Mouse (Mus musculus) heart, embryonic 15.5 days (tissue): Measurements from ENCODE around the gene Sun1. TPM values are rescaled to one million over a fixed set of nuclear protein-coding genes. Genes with fewer than 3 reads are reported as not detected.

Source experiments
- ATAC-seq: fragments of 200-750 bp; cut with Nextera tagmentation; replicated peaks from 2 replicates; pipeline ENCODE4 v1.8.0; 2017; ENCODE audit warnings: low read depth, moderate TSS enrichment; ENCODE audit not compliant: insufficient number of reproducible peaks, insufficient read depth, low FRiP score
- H3K27ac ChIP-seq: fragments of 300-500 bp; sonication (generic); 2 replicates; pipeline ENCODE4 v1.5.1; 2015; ENCODE audit warnings: mild to moderate bottlenecking, inconsistent platforms
- H3K27me3 ChIP-seq: fragments of 300-500 bp; sonication (generic); 2 replicates; pipeline ENCODE4 v1.6.1; 2015; ENCODE audit warnings: inconsistent platforms
- H3K36me3 ChIP-seq: fragments of 300-500 bp; sonication (generic); 2 replicates; pipeline ENCODE4 v1.6.1; 2015; ENCODE audit warnings: mild to moderate bottlenecking, inconsistent platforms
- H3K4me1 ChIP-seq: fragments of 300-500 bp; sonication (generic); replicated peaks from 2 replicates; pipeline ENCODE4 v1.6.1; 2015; ENCODE audit warnings: inconsistent platforms
- H3K4me2 ChIP-seq: fragments of 300-500 bp; sonication (generic); 2 replicates; pipeline ENCODE4 v1.6.1; 2015; ENCODE audit warnings: inconsistent platforms, mild to moderate bottlenecking, moderate library complexity
- H3K4me3 ChIP-seq: fragments of 300-500 bp; sonication (generic); 2 replicates; pipeline ENCODE4 v1.5.1; 2015; ENCODE audit warnings: mild to moderate bottlenecking, inconsistent platforms
- H3K9ac ChIP-seq: fragments of 300-500 bp; sonication (generic); 2 replicates; pipeline ENCODE4 v1.6.1; 2015; ENCODE audit warnings: mild to moderate bottlenecking, inconsistent platforms
- H3K9me3 ChIP-seq: fragments of 300-500 bp; sonication (generic); replicated peaks from 2 replicates; pipeline ENCODE4 v1.6.1; 2016; ENCODE audit warnings: inconsistent platforms
- WGBS: fragments of 180-500 bp; shearing (Covaris S2); methylation state at CpG from one replicate; pipeline ENCODE4 v1.1.7; 2015; ENCODE audit warnings: mixed read lengths; 5-methylcytosine and 5-hydroxymethylcytosine counted together
- polyA plus RNA-seq: library from polyadenylated mRNA; unstranded; fragments of >200 nt; fragmentation: Nextera tagmentation; extraction: Ambion mirVana; gene quantifications from 2 replicates; pipeline ENCODE4 v1.2.1, GENCODE M21; 2015

Gene Sun1
- polyA plus RNA-seq, 1 experiment from 2014 or later = 32.4 TPM

DNA sequence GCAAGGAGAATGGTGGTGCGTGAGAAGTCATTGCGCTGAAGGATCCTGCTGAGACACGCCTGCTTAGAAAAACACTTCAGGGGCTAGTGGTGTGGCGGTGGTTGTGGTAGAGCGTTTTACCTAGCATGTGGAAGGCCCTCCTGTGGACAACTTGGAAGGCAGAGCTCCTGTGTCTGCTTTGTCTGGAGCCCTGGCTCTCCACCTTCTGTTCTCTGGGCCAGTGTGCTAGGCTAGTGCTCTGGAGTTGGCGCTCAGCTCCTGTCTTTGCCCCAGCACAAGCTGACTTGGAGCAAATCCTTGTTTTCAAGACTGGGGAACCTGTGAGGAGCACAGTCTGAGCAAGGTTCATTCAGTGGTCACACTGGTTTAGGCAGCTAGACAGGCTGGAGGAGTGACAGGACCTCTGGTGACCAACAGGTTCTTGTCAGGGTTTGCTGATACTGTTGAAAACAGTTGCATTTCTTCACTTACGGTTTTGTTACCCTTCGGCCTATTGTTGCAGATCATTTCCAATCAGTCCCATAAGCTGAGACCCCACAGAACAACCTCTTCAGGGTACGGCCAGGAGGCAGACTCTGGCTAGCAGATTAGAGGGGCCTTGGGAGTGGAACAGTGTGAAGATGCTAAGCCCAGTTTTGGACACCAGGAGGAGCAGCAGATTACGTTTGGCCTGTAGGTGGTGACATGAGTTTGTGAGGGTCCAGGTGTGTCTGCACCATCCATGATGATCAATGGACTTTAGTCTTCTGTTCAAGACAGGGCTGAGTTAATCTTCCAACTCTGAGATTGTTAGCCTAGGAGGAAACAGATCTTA lies 8.6 kb downstream of the Sun1 start:
- H3K4me3 ChIP-seq = no peak overlapping the region
- H3K9me3 ChIP-seq = no peaks in the 10 kb centered on the region
- 87% methylated on average over 10 of the region's 10 CpGs for WGBS
- no peak overlapping the region for H3K9ac ChIP-seq
- H3K4me1 ChIP-seq = peaks cover 5% of the 10 kb centered on the region
- H3K4me2 ChIP-seq = no peak overlapping the region
- H3K27ac ChIP-seq = no peak overlapping the region
- no peak for ATAC-seq
- H3K36me3 ChIP-seq = 0 out of 2 replicates have a peak, but pooled peaks cover 2% of the 10 kb centered on the region
- H3K27me3 ChIP-seq = no peaks in the 10 kb centered on the region

DNA sequence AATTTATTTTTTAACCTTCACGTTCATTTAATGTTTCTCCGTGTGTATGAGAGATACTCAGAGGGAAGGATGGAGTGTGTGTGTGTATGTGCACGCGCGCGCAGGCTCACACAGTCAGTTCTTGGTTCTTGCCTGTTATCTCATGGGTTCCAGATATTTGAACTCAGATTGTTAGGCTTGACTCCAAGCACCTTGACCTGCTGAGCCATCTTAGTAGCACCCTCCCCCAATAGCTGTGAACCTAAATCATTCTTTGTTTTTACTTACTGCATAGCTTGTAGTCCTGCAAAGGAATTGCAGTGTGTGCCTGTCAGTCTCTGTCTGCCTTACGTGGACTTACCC lies 9.2 kb downstream of the Sun1 start:
- 91% methylated on average over 7 of the region's 7 CpGs for WGBS
- no peak overlapping the region for H3K4me2 ChIP-seq
- no peak overlapping the region for H3K4me3 ChIP-seq
- no peak for ATAC-seq
- H3K4me1 ChIP-seq = peaks cover 5% of the 10 kb centered on the region
- no peak overlapping the region for H3K27ac ChIP-seq
- H3K9me3 ChIP-seq = no peaks in the 10 kb centered on the region
- H3K27me3 ChIP-seq = no peaks in the 10 kb centered on the region
- 0 out of 2 replicates have a peak, but pooled peaks cover 2% of the 10 kb centered on the region for H3K36me3 ChIP-seq
- H3K9ac ChIP-seq = no peak overlapping the region

DNA sequence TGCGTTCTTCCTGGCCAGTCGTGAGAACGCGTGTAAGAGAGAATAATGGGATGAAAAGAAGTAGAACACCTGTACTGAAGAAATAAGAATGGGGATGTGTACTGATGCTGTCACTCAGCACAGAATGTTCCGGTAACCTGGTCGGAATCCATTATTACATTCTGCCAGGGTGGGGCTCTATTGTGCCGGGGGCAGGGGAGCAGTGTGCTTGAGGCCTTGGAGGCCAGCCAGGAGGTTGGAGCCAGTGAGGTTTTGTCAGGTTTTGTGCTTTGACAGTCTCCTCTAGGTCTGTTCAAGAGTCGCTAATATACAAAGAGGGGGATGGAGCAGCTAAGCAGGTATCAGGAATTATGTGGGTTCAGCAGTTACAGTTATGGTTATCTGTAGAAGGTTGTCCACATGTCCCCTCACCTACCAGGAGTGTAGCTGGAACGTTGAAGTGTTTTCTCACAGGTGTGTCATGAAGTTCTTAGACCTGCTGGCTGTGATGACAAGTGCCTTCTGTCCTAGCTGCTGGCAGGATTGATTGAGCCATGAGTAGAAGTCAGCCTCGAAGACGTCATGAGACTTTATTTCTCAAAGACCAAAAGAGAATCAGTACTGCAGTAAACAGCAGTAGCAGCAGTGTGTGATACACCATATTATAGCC lies 11.4 kb downstream of the Sun1 start:
- peaks cover 4% of the 10 kb centered on the region; the same call in 1 of the 2 replicates for H3K36me3 ChIP-seq
- no peaks in the 10 kb centered on the region for H3K9me3 ChIP-seq
- no peak overlapping the region for H3K4me2 ChIP-seq
- H3K27ac ChIP-seq = no peak overlapping the region
- WGBS = 80% methylated on average over 11 of the region's 11 CpGs
- no peak overlapping the region for H3K9ac ChIP-seq
- no peak for ATAC-seq
- no peaks in the 10 kb centered on the region for H3K27me3 ChIP-seq
- H3K4me3 ChIP-seq = no peak overlapping the region
- peaks cover 10% of the 10 kb centered on the region for H3K4me1 ChIP-seq

DNA sequence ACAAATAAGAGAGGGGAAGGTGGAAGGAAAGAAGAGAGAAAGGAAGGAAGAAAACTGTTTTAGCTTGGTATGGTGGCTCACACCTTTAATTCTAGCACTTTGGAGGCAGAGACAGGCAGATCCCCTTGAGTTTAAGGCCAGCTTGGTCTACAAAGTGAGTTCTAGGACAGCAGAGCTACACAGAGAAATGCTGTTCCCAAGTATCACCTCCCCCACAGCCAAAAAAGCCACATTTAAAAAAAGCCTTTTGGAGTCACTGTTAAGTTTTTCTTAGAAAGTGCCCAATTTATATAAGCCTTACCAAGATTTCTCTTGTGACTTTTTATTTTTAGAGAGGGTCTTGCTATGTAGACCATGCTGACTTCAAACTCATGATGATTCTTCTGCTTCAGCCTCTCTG lies 13.9 kb downstream of the Sun1 start:
- no peaks in the 10 kb centered on the region for H3K9me3 ChIP-seq
- peaks cover 6% of the 10 kb centered on the region; the same call in 1 of the 2 replicates for H3K36me3 ChIP-seq
- H3K27ac ChIP-seq = no peak overlapping the region
- H3K4me3 ChIP-seq = no peak overlapping the region
- ATAC-seq = no peak
- no peak overlapping the region for H3K9ac ChIP-seq
- no peaks in the 10 kb centered on the region for H3K27me3 ChIP-seq
- no peak overlapping the region for H3K4me2 ChIP-seq
- H3K4me1 ChIP-seq = peaks cover 10% of the 10 kb centered on the region

DNA sequence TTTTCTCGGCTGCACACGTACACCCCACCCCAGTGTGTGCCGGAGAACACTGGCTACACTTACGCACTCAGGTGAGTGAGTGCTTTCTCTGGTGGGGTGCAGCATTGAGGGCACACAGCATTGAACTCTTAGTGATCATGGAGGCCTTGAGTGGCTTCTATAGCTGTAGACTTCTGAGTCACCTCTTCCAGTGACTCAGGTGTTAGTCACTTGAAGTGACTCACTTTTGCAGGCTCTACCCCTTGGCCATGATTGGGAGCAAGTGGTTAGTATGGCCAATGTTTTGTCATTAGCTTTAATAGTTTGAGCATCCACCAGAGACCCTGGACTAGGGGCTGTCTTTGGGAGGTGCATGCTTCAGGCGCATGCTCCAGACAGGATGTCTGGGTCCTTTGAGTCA lies 14.7 kb downstream of the Sun1 start:
- Histone ChIP-seq H3K4me3 (no peak overlapping the region), H3K36me3 (peaks cover 6% of the 10 kb centered on the region; the same call in 1 of the 2 replicates), H3K4me1 (peaks cover 10% of the 10 kb centered on the region), H3K9ac (no peak overlapping the region), H3K9me3 (no peaks in the 10 kb centered on the region), H3K4me2 (no peak overlapping the region), H3K27me3 (no peaks in the 10 kb centered on the region), H3K27ac (no peak overlapping the region)
- 93% methylated on average over 5 of the region's 5 CpGs for WGBS
- no peak for ATAC-seq

DNA sequence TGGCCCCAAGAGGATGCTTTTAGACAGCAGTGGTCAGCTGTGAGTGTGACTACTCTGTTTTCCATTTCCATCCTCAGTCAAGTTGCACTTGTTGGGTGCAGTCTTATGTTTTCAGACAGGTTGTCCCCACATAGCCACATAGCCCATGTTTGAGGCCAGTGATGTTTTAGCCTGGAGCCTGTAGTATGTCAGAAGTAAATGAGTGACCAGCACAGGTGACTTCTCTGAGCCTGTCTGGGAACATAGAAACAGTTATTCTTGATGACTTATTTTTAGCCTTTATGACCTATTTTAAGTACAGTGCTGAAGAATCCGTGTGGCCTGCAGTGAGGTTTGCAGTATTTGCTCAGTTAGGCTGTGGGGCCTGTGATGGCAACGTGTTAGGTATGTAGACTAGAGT lies 15.7 kb downstream of the Sun1 start:
- H3K9me3 ChIP-seq = no peaks in the 10 kb centered on the region
- H3K4me1 ChIP-seq = peaks cover 10% of the 10 kb centered on the region
- WGBS = 66% methylated on average over 2 of the region's 2 CpGs
- H3K9ac ChIP-seq = no peak overlapping the region
- H3K27ac ChIP-seq = no peak overlapping the region
- H3K27me3 ChIP-seq = no peaks in the 10 kb centered on the region
- ATAC-seq = no peak
- H3K4me2 ChIP-seq = no peak overlapping the region
- H3K36me3 ChIP-seq = peaks cover 7% of the 10 kb centered on the region; the same call in 1 of the 2 replicates
- no peak overlapping the region for H3K4me3 ChIP-seq

DNA sequence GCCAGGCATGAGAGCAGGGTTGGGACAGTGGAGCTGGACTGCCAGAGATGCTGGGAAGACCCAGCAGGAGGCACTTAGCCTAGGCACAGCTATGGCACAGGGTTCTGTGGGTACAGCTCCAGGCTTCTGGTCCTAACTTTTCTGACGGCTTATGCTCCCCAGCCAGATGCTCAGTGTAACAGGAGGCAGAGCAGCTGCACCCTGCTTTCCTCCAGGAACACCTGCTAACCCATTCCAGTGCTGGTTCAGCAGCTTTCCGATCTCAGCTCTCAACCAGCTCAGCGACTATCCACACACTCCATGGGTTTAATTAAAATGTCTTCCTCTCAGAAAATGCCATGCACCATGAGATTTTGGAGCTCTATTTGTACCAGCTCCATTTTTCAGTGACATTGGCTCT lies 16.3 kb downstream of the Sun1 start:
- H3K9me3 ChIP-seq = no peaks in the 10 kb centered on the region
- H3K4me1 ChIP-seq = peaks cover 9% of the 10 kb centered on the region
- H3K36me3 ChIP-seq = peaks cover 13% of the 10 kb centered on the region; the same call in 1 of the 2 replicates
- H3K27me3 ChIP-seq = no peaks in the 10 kb centered on the region
- H3K4me2 ChIP-seq = no peak overlapping the region
- no peak overlapping the region for H3K4me3 ChIP-seq
- WGBS = 85% methylated on average over 3 of the region's 3 CpGs
- H3K27ac ChIP-seq = no peak overlapping the region
- H3K9ac ChIP-seq = no peak overlapping the region
- ATAC-seq = no peak

DNA sequence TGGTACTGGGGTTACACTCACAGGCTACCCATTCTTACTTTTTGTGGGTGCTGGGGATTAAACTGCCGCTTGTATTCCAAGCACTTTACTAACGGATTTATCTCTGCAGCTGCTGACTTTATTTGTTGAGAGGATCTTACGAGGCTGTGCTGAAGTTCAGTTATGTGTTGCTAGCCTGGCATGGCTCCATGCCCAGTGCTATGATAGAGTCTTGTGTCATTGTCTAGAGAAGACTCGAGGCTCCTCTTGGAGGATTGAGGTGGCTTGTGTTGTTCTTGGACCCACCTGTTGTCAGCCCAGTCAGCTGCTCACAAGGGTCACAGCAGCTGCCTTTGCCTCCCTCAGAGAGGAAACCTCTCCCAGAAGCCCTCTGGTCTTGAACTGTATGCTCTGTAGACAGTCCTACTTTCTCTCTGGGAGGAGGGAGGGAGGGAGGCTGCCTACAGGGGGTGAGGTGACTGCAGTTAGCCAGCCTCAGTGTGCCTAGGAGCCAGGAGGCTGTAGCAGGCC lies 19.6 kb downstream of the Sun1 start:
- H3K36me3 ChIP-seq = peaks cover 38% of the 10 kb centered on the region
- no peak for ATAC-seq
- 67% methylated on average over 4 of the region's 4 CpGs for WGBS
- no peak overlapping the region for H3K4me3 ChIP-seq
- no peak overlapping the region for H3K27ac ChIP-seq
- H3K4me2 ChIP-seq = no peak overlapping the region
- H3K9me3 ChIP-seq = no peaks in the 10 kb centered on the region
- H3K4me1 ChIP-seq = 0 out of 2 replicates have a peak, but pooled peaks cover 5% of the 10 kb centered on the region
- no peak overlapping the region for H3K9ac ChIP-seq
- H3K27me3 ChIP-seq = no peaks in the 10 kb centered on the region

DNA sequence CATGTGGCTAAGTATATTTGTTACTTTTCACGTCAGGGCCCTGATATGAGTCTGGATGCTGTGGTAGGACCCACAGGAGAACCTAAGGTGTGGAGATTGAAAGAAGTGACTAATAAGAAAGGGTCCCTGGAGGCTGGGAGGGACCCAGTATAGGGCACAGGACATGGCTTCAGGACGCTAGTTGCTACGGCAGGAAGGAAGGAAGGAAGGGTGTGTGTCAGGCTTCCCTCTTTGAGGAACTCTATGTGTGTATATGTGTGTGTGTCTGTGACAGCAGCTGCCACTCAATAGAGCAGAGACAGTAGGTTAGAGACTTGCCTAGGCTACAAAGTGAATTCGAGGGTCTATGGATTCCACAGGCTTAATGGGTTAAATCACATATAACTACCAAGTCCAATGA lies 20.2 kb downstream of the Sun1 start:
- Histone ChIP-seq H3K9me3 (no peaks in the 10 kb centered on the region), H3K36me3 (peaks cover 43% of the 10 kb centered on the region), H3K4me2 (no peak overlapping the region), H3K27ac (no peak overlapping the region), H3K27me3 (no peaks in the 10 kb centered on the region), H3K4me1 (0 out of 2 replicates have a peak, but pooled peaks cover 5% of the 10 kb centered on the region), H3K4me3 (no peak overlapping the region), H3K9ac (no peak overlapping the region)
- 76% methylated on average over 4 of the region's 4 CpGs for WGBS
- no peak for ATAC-seq

DNA sequence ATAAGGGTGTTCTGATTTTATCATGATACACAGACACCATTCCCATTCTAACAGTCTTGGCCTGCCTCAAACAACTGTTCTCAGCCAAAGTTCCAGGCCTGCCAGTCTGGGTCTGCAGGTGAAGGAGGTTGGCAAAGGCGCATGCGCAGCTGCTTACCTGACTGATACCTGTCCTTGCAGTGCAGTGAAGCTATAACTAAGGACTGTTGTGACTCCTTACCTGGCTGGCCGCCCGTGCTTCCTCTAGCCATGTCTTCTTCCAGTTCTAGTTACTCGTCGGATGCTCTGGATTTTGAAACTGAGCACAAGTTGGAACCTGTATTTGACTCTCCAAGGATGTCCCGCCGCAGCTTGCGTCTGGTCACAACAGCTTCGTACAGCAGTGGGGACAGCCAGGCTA lies 22.9 kb downstream of the Sun1 start:
- Histone ChIP-seq H3K36me3 (peaks cover 64% of the 10 kb centered on the region), H3K9ac (no peak overlapping the region), H3K4me1 (no peaks in the 10 kb centered on the region), H3K27ac (no peak overlapping the region), H3K4me2 (no peak overlapping the region), H3K9me3 (no peaks in the 10 kb centered on the region), H3K27me3 (no peaks in the 10 kb centered on the region), H3K4me3 (no peak overlapping the region)
- ATAC-seq = no peak
- WGBS = 94% methylated on average over 10 of the region's 10 CpGs

DNA sequence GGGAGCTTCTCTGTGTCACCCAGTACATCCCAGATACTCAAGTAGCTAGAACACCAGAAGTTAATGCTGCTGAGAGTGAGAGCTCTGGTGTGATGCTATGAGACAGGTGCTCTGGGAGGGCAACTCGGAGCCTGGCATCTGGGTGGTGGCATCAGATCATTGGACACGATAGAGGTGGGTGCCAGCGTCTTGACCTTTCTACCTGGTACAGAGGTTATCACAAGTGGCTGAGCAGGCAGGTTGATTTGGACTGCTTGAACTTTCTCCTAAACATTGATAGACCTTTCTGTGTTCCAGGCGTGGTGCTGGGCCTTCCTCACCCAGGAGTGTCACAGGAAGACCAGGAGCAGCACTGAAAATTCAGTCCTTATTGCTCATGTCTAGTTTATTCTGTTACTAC lies 26.8 kb downstream of the Sun1 start:
- Histone ChIP-seq H3K27ac (no peak overlapping the region), H3K27me3 (no peaks in the 10 kb centered on the region), H3K9me3 (no peaks in the 10 kb centered on the region), H3K4me1 (no peaks in the 10 kb centered on the region), H3K9ac (no peak overlapping the region), H3K4me2 (no peak overlapping the region), H3K36me3 (peaks cover 83% of the 10 kb centered on the region), H3K4me3 (no peak overlapping the region)
- WGBS = 93% methylated on average over 4 of the region's 4 CpGs
- no peak for ATAC-seq
